Mouse (Mus musculus) ES-E14 (cell line): ENCODE measurements around the gene Gm8369. TPM values are rescaled to one million over a fixed set of nuclear protein-coding genes. Genes with fewer than 3 reads are reported as not detected.
"Not testable (repeated sequence)": the region's sequence is repeated elsewhere in the genome, so short reads cannot be mapped to it uniquely, and the experiment has no call there.

Source experiments
- DNase-seq: peaks from one replicate; pipeline ENCODE4 v3.0.0-alpha.2; 2013; ENCODE audit warnings: low read depth, low spot score
- H3K27ac ChIP-seq: 2 replicates; pipeline ENCODE4 v1.5.1; 2012; ENCODE audit warnings: low read depth, mild to moderate bottlenecking, low read length, moderate library complexity, mixed read lengths; ENCODE audit not compliant: poor library complexity, insufficient read depth, severe bottlenecking
- H3K36me3 ChIP-seq: 2 replicates; pipeline ENCODE4 v1.6.1; 2012; ENCODE audit warnings: mild to moderate bottlenecking, low read length, moderate library complexity, mixed read lengths; ENCODE audit not compliant: control insufficient read depth, poor library complexity, insufficient read depth, severe bottlenecking
- H3K4me1 ChIP-seq, 2 experiments: fragments of 150-350 bp in 1 of 2; sonication (generic) in 1 of 2; 2 replicates each; pipeline ENCODE4 v1.6.1; 2012; ENCODE audit warnings: low read length in 2 of 2, mild to moderate bottlenecking in 1 of 2, mixed read lengths in 1 of 2; ENCODE audit not compliant: control insufficient read depth in 2 of 2, insufficient read depth in 2 of 2, poor library complexity in 1 of 2
- H3K4me3 ChIP-seq, 2 experiments: fragments of 150-350 bp in 1 of 2; sonication (generic) in 1 of 2; 2 replicates each; pipeline ENCODE4 v1.5.1; 2012; ENCODE audit warnings: low read length in 2 of 2, low read depth in 1 of 2, mild to moderate bottlenecking in 1 of 2, mixed read lengths in 1 of 2; ENCODE audit not compliant: insufficient read depth in 1 of 2, poor library complexity in 1 of 2, severe bottlenecking in 1 of 2
- H3K9ac ChIP-seq: 2 replicates; pipeline ENCODE4 v1.6.1; 2012; ENCODE audit warnings: low read depth, mild to moderate bottlenecking, low read length, mixed read lengths; ENCODE audit not compliant: poor library complexity, insufficient read depth, severe bottlenecking
- H3K9me3 ChIP-seq: fragments of 150-350 bp; sonication (generic); 2 replicates; pipeline ENCODE4 v1.6.1; 2012; ENCODE audit warnings: low read depth, mild to moderate bottlenecking, low read length; ENCODE audit not compliant: control insufficient read depth, insufficient read depth
- CHD2 ChIP-seq: IDR thresholded peaks from 2 replicates; pipeline ENCODE4 v1.6.1; 2014; ENCODE audit warnings: mild to moderate bottlenecking, low read depth, low read length, inconsistent platforms
- HCFC1 ChIP-seq: IDR thresholded peaks from 2 replicates; pipeline ENCODE4 v1.6.1; 2012; ENCODE audit warnings: low read length, inconsistent platforms, borderline replicate concordance; ENCODE audit not compliant: insufficient read depth
- MAFK ChIP-seq: IDR thresholded peaks from 2 replicates; pipeline ENCODE4 v1.6.1; 2014; ENCODE audit warnings: mild to moderate bottlenecking, low read depth, low read length, inconsistent platforms; ENCODE audit not compliant: insufficient read depth
- ZC3H11A ChIP-seq: IDR thresholded peaks from 2 replicates; pipeline ENCODE4 v1.6.1; 2012; ENCODE audit warnings: low read depth, mild to moderate bottlenecking, inconsistent platforms, low read length, borderline replicate concordance
- ZNF384 ChIP-seq: IDR thresholded peaks from 2 replicates; pipeline ENCODE4 v1.6.1; 2012; ENCODE audit warnings: low read depth, low read length, inconsistent platforms
- in situ Hi-C, 2 experiments: fragments of 600-800 bp; cut with MboI; formaldehyde crosslinking; loops; one replicate each; pipeline ENCODE4 v1.15.1; 2025; ENCODE audit warnings: low sequenced_read_pairs in 2 of 2, inconsistent platforms in 1 of 2; ENCODE audit not compliant: unreplicated experiment in 2 of 2
- total RNA-seq: library from RNA; depleted of rRNA; stranded (reverse); fragments of 300-350 nt; gene quantifications from 2 replicates; pipeline ENCODE4 v1.2.3, GENCODE M21; 2012

The Gm8369 gene
- total RNA-seq, 1 experiment: not detected

DNA sequence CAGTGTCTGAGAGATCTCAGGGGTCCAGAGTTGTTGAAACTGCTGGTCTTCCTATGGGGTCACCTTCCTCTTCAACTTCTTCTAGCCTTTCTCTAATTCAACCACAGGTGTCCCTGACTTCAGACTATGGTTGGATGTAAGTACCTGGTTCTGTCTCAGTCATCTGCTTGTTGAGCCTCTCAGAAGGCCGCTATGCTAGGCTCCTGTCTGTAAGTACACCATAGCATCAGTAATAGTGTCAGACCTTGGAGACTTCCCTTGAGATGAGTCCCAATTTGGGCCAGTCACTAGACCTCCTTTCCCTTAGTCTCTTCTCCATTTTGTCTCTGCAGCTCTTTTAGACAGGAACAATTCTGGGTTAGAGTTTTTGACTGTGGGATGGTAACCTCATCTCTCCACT lies 6.9 kb downstream of the Gm8369 start:
- Histone ChIP-seq H3K4me1 (no peaks in the 10 kb centered on the region), H3K4me3 (no peak overlapping the region), H3K9me3 (no peaks in the 10 kb centered on the region), H3K27ac (no peak overlapping the region), H3K36me3 (no peaks in the 10 kb centered on the region), H3K9ac (no peak overlapping the region)
- TF ChIP-seq ZC3H11A: no peak
- no peak for TF ChIP-seq ZNF384
- TF ChIP-seq HCFC1: no peak
- no peak for TF ChIP-seq CHD2
- TF ChIP-seq MAFK: no peak
- DNase-seq: no peak
- in situ Hi-C loops: no loop called here

- no peaks in the 10 kb centered on the region for H3K4me1 ChIP-seq
- no peaks in the 10 kb centered on the region for H3K9me3 ChIP-seq
- DNase-seq: no peak
- in situ Hi-C loops: no loop called here
- TF ChIP-seq ZC3H11A (no peak), CHD2 (no peak), ZNF384 (no peak), MAFK (no peak), HCFC1 (no peak)
- no peak overlapping the region for H3K27ac ChIP-seq
- H3K9ac ChIP-seq: no peak overlapping the region
- no peaks in the 10 kb centered on the region for H3K36me3 ChIP-seq
- no peak overlapping the region for H3K4me3 ChIP-seq
These were observed 8.8 kb downstream of the Gm8369 start for GRCm38 (mm10) chr19:11494519-11494918.

DNA sequence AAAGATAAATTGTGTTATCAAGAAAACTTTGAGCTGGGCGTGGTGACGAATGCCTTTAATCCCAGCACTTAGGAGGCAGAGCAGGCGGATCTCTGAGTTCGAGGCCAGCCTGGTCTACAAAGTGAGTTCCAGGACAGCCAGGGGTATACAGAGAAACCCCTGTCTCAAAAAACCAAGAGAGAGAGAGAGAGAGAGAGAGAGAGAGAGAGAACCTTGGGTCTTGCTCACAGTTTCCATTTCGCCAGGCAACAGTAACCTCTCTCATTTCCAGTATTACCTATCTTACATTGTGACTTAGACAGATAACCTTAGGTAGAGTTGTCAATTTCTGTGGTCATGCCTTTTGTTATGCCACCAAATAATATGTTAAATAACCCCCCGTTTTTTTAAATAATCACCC lies 10.6 kb downstream of the Gm8369 start:
- Histone ChIP-seq H3K4me3 (no peak overlapping the region), H3K9me3 (no peaks in the 10 kb centered on the region), H3K9ac (no peak overlapping the region), H3K4me1 (no peaks in the 10 kb centered on the region), H3K27ac (no peak overlapping the region), H3K36me3 (no peaks in the 10 kb centered on the region)
- TF ChIP-seq ZC3H11A (no peak), HCFC1 (no peak), ZNF384 (no peak), MAFK (no peak), CHD2 (no peak)
- in situ Hi-C loops: no loop called here
- DNase-seq: no peak

GRCm38 (mm10) chr19:11497300-11497699 lies 11.6 kb downstream of the Gm8369 start:
- in situ Hi-C loops, DNase-seq, H3K27ac ChIP-seq: not testable (repeated sequence)

DNA sequence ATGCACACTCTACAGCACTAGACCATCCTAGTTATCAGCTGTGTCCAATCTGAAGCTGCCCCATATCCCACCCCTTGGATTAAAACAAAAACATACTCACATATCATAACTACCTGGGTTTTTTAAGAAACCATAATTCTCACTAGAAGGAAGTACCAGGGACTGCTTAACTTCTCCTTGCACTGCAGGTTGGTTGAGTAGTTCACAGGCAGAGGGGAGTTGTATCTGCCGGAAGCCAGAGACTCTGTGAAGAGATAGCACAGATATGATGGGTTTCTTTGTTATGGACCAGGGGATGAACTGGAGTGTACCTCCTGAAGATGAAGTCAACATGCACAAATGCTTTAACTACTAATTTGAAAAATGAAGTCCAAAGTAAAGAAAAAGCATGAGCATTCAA lies 15.1 kb downstream of the Gm8369 start:
- TF ChIP-seq ZNF384 (no peak), MAFK (no peak), HCFC1 (no peak)
- no peak for DNase-seq
- Histone ChIP-seq H3K27ac (no peak overlapping the region), H3K4me3 (no peak overlapping the region), H3K4me1 (no peaks in the 10 kb centered on the region), H3K36me3 (no peaks in the 10 kb centered on the region), H3K9ac (no peak overlapping the region), H3K9me3 (no peaks in the 10 kb centered on the region)
- in situ Hi-C loops: no loop called here

More at GRCm38 (mm10) chr19:11497300-11497699, 11.6 kb downstream of the Gm8369 start:
- not testable (repeated sequence) for H3K9me3 ChIP-seq, H3K36me3 ChIP-seq, H3K4me1 ChIP-seq, H3K4me3 ChIP-seq, H3K9ac ChIP-seq
